Mouse (Mus musculus): ENCODE measurements at regions not wholly inside any gene's neighbourhood (a gene's known extent, or its start where the extent isn't known, plus 50 kb on each side); places are given as distances from the start of the nearest gene placed in this dataset.
"Not testable (repeated sequence)": the region's sequence is repeated elsewhere in the genome, so short reads cannot be mapped to it uniquely, and the experiment has no call there.

- in situ Hi-C loops (cut with MboI, MseI): no loop called here
Measured at GRCm38 (mm10) chr11:23079936-23080794, 72.8 kb downstream of the Fam161a start.

DNA sequence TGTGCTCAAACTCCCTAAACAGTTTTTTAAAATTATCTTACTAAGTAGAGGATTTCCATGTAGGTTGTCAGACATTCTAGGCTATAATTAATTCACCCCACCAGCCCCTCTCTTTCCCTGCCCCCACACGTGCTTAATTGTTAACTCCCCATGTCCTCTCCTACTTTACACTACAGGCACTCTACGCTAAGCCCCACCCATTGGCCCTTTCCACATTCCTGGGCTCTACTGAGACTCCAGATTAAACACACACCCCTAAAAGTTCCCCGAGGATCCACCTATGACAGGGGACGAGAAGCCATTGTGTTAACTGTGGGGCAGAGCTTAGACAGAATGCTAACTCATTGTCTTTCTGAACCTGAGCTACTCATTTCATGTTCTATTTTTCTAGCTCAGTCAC lies 74.3 kb downstream of the Fam161a start:
- in situ Hi-C loops (cut with MboI, MseI): no loop called here

GRCm38 (mm10) chr11:23083811-23084210 lies 76.5 kb downstream of the Fam161a start:
- in situ Hi-C loops (cut with MboI, MseI): not testable (repeated sequence)

DNA sequence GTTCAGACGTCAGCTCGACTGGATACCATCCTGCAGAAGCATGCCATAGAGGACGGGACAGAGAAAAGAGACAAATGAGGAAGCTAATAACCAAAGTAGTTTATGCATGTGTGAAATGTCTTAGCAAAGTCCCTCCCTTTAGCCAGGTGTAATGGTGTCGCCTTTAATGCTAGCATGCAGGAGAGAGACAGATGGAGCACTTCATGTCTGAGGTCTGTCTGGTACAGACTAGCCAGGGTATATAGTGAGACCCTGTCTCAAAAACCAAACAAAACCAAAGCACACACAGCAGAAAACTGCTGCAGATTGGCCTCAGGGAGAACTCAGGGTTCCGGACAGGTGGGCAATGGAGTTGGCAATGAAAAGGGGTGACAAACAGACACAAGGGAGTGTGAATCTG lies 88.0 kb downstream of the Fam161a start:
- in situ Hi-C loops (cut with MboI, MseI): no loop called here

GRCm38 (mm10) chr11:23095723-23096122 lies 88.4 kb downstream of the Fam161a start:
- in situ Hi-C loops (cut with MboI, MseI): not testable (repeated sequence)

DNA sequence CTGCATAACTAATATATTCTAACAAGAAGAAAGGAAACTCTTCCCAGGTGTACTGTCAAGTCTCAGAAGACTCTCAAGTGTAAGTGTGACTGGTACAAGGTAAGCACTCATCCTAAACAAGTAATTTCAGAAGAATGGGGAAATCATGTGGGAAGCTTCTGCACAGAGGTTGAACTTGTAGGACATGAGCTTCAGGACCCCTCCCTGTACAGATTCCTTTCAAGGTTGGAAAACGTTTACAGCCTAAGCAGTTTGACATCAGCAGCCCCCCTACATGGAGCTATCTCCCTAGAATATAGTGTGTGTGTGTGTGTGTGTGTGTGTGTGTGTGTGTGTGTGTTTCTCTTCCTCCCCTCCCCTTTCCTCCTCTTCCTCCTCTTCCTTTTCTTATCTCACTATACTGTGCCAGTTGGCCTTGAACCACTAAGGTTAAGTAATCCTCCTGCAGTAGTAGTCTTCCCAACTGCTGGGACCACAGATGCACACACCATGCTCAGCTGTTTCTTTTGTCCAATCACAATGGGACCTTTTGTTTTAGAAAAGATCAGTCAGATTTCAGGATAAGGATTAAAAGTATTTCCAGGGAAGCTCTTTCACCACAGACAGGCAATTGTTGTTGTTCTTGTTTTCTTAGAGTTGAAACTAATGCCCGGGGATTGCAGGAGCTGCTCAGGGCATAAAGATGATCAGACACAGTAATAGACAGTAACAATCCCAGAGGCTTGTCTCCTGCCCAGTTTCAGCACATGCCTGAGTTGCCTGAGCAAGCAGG lies 89.3 kb downstream of the Fam161a start:
- in situ Hi-C loops (cut with MboI, MseI): no loop called here

DNA sequence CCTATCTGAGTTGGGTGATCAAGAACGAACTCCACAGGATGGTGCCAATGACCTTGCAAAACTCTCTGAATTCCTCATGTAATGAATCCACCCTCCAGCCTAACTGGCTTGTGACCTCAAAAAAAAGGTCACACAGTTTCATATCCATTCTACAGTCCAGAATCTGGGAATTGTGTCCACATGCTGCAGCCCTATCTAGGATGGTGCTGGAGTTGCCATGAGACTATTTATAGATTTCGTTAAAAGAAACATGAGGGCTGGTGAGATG lies 89.8 kb downstream of the Fam161a start:
- in situ Hi-C loops (cut with MboI, MseI): no loop called here

DNA sequence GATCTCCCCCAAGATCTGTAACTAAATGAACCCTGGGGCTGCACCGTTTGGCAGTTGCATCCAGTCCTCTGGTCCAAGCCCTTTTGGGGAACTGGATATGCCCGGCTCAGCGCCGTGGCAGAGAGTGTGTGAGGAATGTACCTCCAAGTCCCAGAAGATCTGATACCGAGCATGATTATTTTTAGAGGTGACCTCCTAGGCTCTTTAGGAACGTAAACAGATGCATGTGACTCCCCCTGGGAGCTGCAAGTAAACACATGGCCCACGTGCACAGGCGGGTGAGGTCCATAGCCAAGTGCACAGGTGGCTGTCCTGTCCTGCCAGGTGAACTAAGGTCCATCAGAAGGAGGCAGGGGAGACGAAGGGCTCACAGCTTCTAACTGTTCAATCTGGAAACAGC lies 107.3 kb downstream of the Fam161a start:
- in situ Hi-C loops (cut with MboI, MseI): no loop called here

GRCm38 (mm10) chr11:23120533-23121210 lies 113.3 kb downstream of the Fam161a start:
- in situ Hi-C loops (cut with MboI, MseI): no loop called here

- in situ Hi-C loops (cut with MboI, MseI): no loop called here
Measured at GRCm38 (mm10) chr11:23124198-23124951, 117.0 kb downstream of the Fam161a start.

DNA sequence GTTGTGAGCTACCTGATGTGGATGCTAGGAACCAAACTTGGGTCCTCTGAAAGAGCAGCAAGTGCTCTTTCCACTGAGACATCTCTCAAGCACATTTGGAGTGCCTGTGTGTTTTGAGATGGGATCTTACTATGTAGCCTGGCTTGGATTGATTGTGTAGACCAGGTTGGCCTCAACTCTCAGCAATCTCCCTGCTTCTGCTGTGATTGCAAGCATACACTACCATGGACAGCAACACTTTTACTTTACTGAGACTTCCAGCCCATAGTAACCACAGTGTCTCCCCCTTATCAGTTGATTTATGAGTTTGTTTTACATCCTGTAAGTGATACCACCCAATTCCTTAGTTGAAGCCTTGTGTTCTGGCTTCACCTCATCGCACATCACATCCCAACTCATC lies 123.8 kb downstream of the Fam161a start:
- in situ Hi-C loops (cut with MboI, MseI): no loop called here

DNA sequence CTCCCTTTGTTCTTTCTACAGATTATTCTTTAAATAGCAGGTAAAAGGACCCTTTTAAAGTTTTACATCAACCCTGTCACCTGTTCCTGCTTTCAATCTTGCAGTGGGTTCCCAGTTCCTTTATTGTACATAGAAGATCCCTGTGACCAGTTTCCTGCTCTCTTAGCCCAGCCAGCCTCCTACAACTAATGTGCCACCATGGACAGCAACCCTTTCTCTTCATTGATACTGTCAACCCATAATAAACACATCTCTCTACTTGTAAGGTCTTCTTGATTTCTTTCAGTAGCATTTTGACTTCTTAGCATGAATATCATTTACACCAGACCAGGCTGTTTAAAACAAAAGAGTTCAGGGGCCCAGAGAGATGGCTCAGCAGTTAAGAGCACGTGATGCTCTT lies 124.2 kb upstream of the Xpo1 start:
- in situ Hi-C loops (cut with MboI, MseI): no loop called here

GRCm38 (mm10) chr11:23140429-23141099 lies 115.3 kb upstream of the Xpo1 start:
- in situ Hi-C loops (cut with MboI, MseI): loop anchor here (5.0 to 10.0 kb wide), 2 partner anchors 106 to 127 kb away; no protein-coding TSS in a partner anchor

- in situ Hi-C loops (cut with MboI, MseI): loop anchor here (5.0 to 10.0 kb wide), 2 partner anchors 106 to 126 kb away; no protein-coding TSS in a partner anchor
Measured at GRCm38 (mm10) chr11:23141100-23141837, 114.6 kb upstream of the Xpo1 start.

- in situ Hi-C loops (cut with MboI, MseI): loop anchor here (10.0 kb wide), 1 partner anchor 113 kb away; no protein-coding TSS in a partner anchor
Measured at GRCm38 (mm10) chr11:23148048-23148596, 107.7 kb upstream of the Xpo1 start.

DNA sequence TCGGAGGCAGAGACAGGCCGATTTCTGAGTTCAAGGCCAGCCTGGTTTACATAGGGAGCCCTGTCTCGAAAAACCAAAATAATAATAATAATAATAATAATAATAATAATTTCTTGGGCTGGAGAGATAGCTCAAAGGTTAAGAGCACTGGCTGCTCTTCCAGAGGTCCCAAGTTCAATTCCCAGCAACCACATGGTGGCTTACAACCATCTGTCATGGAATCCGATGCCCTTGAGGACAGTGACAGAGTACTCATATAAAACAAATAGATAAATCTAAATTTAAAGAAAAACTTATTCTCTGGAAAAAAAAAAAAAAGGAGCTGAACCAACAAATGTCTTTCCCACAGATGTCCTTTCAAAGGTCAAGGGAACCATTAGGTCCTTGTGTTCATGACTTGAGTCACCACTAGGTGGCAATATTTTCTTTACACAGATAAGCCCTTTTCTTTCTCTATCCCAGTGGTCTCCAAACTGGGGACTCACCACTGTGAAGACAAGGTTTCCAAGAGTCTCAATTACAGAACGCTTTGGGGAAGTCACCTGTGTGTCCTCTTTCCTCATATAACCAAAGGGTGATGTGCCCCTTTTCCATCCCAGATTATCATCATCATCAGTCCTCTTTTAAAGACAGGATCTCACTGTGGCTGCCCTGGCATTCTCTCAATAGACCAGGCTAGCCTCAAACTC lies 106.1 kb upstream of the Xpo1 start:
- in situ Hi-C loops (cut with MboI, MseI): loop anchor here (10.0 kb wide), 1 partner anchor 115 kb away; no protein-coding TSS in a partner anchor

DNA sequence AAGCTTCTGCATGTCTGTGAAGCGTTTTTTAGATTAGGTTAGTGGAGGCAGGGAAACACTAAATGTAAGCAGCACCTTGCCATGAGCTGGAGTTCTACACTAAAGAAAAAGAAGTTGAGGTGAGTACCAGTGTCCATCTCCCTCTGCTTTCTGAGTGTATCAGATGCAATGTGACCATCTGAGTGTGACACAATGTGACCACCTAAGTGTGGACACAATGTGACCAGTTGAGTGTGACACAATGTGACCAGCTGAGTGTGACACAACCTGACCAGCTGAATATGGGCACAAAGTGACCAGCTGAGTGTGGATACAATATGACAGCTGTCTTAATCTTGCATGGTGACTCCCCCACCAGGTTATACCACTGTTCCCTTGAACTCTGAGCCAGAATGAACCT lies 101.0 kb upstream of the Xpo1 start:
- in situ Hi-C loops (cut with MboI, MseI): no loop called here

DNA sequence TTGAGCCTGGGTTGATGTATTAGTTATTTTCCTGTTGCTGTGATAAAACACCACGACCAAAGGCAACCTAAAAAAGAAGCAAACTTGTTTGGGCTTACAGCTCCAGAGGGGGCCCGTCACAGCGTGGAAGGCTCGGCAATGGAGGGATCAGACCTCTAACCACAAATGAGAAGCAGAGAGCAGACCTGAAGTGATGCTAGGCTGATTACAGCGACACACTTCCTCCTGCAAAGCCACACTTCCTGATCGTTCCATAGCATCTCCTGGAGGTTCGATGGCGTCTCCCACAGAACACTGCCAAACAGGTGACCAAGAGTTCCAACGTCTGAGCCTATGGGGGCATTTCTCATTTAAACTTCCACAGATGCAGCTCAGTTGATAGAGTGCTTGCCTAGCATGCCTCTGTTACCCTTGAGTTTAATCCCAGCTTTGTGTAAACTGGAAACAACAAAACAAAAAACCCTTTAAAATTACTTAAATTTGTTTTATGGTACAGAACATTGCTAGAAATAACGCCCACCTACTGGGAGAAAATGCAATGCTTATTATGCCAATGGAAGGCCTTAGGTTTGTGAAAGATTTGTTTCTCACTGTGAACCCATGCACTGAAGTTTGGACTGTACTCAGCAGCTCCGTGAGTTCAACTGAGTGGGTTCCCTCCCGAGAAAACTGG lies 87.2 kb upstream of the Xpo1 start:
- in situ Hi-C loops (cut with MboI, MseI): no loop called here
